Mouse (Mus musculus): ENCODE data around the gene Rdh9. TPM values are rescaled to one million over a fixed set of nuclear protein-coding genes. Genes with fewer than 3 reads are reported as not detected.
"Not testable (repeated sequence)": the region's sequence is repeated elsewhere in the genome, so short reads cannot be mapped to it uniquely, and the experiment has no call there.

The Rdh9 gene
- polyA plus RNA-seq, 1 experiment = not detected

DNA sequence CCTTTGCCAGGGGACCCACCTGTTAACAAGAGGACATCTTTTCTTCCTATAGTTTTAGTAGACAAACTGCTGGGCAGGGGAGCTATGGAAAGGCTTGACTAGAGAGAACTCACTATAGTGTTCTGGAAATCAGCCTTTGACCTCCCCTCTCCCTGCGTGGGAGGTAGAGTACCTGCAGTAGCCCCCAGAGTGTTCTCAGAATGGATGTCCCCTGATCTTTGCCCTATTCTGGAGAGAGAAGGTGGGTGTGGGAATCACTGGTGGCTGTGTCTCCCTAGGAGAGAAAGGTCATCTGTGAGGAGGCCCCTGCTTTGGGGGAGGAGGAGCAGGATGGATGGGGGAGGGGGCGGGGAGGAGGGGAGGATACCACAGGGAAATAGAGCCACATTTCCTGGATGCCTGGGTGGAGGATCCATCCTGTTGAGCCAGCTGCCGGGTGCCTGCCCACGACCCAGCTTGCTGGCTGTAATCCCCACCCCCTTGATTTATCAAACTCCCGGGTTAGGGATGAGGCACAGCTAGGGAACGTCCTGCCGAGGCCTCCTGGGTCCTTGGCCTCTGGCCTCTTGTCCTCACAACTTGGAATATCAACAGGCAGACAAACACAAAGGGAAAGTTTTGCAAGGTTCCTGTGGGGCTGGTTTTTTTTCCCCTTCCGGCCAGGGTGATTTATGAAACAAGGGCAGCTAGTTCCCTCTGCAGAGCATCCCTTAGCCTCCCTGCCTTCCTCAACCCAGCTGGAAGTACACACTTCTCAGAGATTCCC lies 27.2 kb upstream of the Rdh9 start:
- H3K27ac ChIP-seq (replicated peaks; ENCODE audit: low read depth, low read length) = peak overlapping the region; percentile 85
- peak overlapping the region; percentile 62 for H3K4me3 ChIP-seq (ENCODE audit: insufficient read depth, low read depth, low read length)
- H3K4me1 ChIP-seq (ENCODE audit: control insufficient read depth, insufficient read depth, insufficient read length, low read length) = peaks cover 24% of the 10 kb centered on the region

- peaks cover 35% of the 10 kb centered on the region for H3K4me1 ChIP-seq (ENCODE audit: control insufficient read depth, insufficient read depth, insufficient read length, low read length)
- peak overlapping the region; percentile 60 for H3K27ac ChIP-seq (replicated peaks; ENCODE audit: low read depth, low read length)
- peak overlapping the region; percentile 62 for H3K4me3 ChIP-seq (ENCODE audit: insufficient read depth, low read depth, low read length)
Measured at GRCm38 (mm10) chr10:127750136-127750777, 25.9 kb upstream of the Rdh9 start.

- Histone ChIP-seq H3K27ac (replicated peaks; ENCODE audit: low read depth, low read length) (peak within 1 kb of the TSS; percentile 60), H3K4me3 (ENCODE audit: insufficient read depth, low read depth, low read length) (peak within 1 kb of the TSS; percentile 62), H3K4me1 (ENCODE audit: control insufficient read depth, insufficient read depth, insufficient read length, low read length) (peaks cover 28% of the 10 kb centered on the region)
Measured at GRCm38 (mm10) chr10:127751548-127751947, 24.6 kb upstream of the Rdh9 start, which contains the start of gene Gpr182. Gene Gpr182 (minus strand): TSS chr10:127751732.

- no peak overlapping the region for H3K4me3 ChIP-seq (ENCODE audit: insufficient read depth, low read depth, low read length)
- peak overlapping the region; percentile 93 for H3K27ac ChIP-seq (replicated peaks; ENCODE audit: low read depth, low read length)
- H3K4me1 ChIP-seq (ENCODE audit: control insufficient read depth, insufficient read depth, insufficient read length, low read length) = peaks cover 22% of the 10 kb centered on the region
Measured at GRCm38 (mm10) chr10:127754566-127755166, 21.5 kb upstream of the Rdh9 start.

GRCm38 (mm10) chr10:127755246-127755645 lies 20.9 kb upstream of the Rdh9 start:
- H3K27ac ChIP-seq (replicated peaks; ENCODE audit: low read depth, low read length) = peak overlapping the region; percentile 93
- no peak overlapping the region for H3K4me3 ChIP-seq (ENCODE audit: insufficient read depth, low read depth, low read length)
- peaks cover 19% of the 10 kb centered on the region for H3K4me1 ChIP-seq (ENCODE audit: control insufficient read depth, insufficient read depth, insufficient read length, low read length)

DNA sequence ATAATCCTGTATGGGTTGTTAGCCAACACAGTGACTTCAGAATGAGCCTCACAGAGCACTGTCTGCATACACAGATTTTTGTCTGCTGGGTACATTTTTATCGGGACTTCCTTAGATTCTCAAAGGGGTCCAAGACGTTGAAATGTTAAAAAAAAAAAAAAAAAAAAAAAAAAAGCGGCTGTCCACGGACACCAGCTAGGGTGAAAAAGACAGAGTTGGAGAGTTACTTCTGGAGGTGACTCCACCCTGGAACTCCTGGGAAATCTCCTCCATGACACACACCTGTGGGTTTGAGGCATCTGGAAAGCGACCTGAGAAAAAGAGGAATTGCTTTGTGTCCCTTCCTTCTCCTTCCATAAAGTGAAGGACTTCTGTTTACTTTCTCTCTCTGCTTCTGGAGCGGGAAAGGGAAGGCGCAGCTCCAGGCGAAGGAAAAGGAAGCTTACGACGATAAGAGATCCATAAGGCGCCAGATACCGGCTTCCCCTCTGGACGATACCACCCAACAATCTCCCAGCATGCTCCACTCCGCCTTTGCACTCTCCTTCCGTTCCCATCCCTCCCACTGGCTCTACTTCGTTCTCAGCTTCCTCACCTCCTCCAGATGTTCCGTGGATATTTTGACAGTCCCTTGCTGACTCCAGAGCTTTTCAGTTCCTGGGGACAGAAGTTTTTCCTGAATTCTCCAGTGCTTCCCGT lies 20.3 kb upstream of the Rdh9 start:
- H3K4me3 ChIP-seq (ENCODE audit: insufficient read depth, low read depth, low read length) = peak overlapping the region; percentile 52
- peaks cover 17% of the 10 kb centered on the region for H3K4me1 ChIP-seq (ENCODE audit: control insufficient read depth, insufficient read depth, insufficient read length, low read length)
- H3K27ac ChIP-seq (replicated peaks; ENCODE audit: low read depth, low read length) = peak overlapping the region; percentile 93

DNA sequence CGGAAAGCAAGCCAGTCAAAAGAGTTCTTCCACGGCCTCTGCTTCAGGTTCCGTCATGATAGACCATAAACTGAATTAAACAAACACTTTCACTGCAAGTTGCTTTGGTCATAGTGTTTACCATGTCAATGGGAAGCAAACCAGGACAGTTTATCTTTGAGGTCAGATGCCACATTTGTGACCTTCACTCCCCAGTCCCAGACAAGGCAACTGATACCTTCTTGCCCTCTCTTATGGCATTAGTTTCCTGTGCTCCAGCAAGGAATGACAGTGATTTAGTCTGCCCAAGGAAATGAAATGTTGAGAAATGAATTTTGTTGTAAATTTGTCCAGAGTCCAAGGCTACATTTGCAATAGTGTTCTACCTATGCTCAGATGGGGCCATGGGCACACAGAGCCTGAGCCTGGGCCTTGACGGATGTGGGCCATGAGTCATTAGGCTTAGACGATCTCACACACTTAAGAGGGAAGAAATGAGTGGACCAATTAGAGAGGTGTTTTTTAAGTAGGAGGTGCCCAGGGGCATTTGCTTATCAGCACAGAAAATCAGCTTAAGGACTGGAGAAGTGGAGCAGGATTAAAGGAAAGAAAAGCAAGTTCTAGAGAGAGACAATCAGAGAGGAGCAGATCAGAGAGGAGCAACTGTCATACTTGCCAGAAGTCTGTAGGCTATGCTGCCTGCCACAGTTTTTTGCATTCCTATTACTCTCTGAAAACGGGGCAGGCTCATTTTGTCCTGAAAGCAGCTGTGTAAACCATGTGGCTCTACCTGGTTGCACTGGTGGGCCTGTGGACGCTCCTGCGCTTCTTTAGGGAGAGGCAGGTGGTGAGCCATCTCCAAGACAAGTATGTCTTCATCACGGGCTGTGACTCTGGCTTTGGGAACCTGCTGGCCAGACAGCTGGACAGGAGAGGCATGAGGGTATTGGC lies 16.7 kb upstream of the Rdh9 start, which contains the start of the genes Rdh1 and Rdh16f1:
Gene Rdh1, plus strand, starts transcription at position 541 of the 930 bp plus-strand sequence.
Gene Rdh16f1, plus strand, starts transcription at position 607 of the 930 bp plus-strand sequence.
- H3K27ac ChIP-seq (replicated peaks; ENCODE audit: low read depth, low read length) = no peak within 1 kb of the TSS

GRCm38 (mm10) chr10:127762926-127763325 lies 13.3 kb upstream of the Rdh9 start:
- H3K27ac ChIP-seq (replicated peaks; ENCODE audit: low read depth, low read length); H3K4me1 ChIP-seq (ENCODE audit: control insufficient read depth, insufficient read depth, insufficient read length, low read length); H3K4me3 ChIP-seq (ENCODE audit: insufficient read depth, low read depth, low read length): not testable (repeated sequence)

More for the DNA sequence above, 16.7 kb upstream of the Rdh9 start, which contains the start of the genes Rdh1 and Rdh16f1:
- Histone ChIP-seq H3K4me1 (ENCODE audit: control insufficient read depth, insufficient read depth, insufficient read length, low read length) (peaks cover 7% of the 10 kb centered on the region), H3K4me3 (ENCODE audit: insufficient read depth, low read depth, low read length) (no peak within 1 kb of the TSS)

- Histone ChIP-seq H3K27ac (replicated peaks; ENCODE audit: low read depth, low read length) (no peak overlapping the region), H3K4me1 (ENCODE audit: control insufficient read depth, insufficient read depth, insufficient read length, low read length) (no peaks in the 10 kb centered on the region), H3K4me3 (ENCODE audit: insufficient read depth, low read depth, low read length) (no peak overlapping the region)
Measured at GRCm38 (mm10) chr10:127763914-127764680, 12.1 kb upstream of the Rdh9 start.

DNA sequence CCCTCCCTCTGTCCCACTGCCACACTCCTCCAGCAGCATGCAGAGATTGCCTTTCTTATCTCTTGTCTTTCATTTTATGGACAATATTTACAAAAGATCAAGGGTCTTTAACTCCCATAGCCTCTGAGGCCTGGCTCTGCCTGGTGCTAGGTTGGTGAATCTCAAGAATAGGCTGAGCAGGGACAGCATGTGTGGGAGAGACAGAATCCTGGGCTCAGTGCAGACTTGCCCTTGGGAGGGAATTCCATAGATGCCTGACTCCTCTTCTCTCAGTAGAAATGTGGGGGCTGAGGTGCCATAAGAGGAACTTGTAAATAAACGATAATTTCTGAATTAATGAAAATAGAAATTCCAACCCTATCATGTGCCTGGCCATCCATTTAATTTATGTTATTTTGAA lies 9.6 kb upstream of the Rdh9 start:
- H3K27ac ChIP-seq (replicated peaks; ENCODE audit: low read depth, low read length) = no peak overlapping the region
- H3K4me1 ChIP-seq (ENCODE audit: control insufficient read depth, insufficient read depth, insufficient read length, low read length) = no peaks in the 10 kb centered on the region
- H3K4me3 ChIP-seq (ENCODE audit: insufficient read depth, low read depth, low read length) = no peak overlapping the region

- H3K4me3 ChIP-seq (ENCODE audit: insufficient read depth, low read depth, low read length); H3K4me1 ChIP-seq (ENCODE audit: control insufficient read depth, insufficient read depth, insufficient read length, low read length); H3K27ac ChIP-seq (replicated peaks; ENCODE audit: low read depth, low read length): not testable (repeated sequence)
Measured at GRCm38 (mm10) chr10:127782321-127782720, 6.1 kb downstream of the Rdh9 start.

GRCm38 (mm10) chr10:127785411-127785810 lies 9.2 kb downstream of the Rdh9 start:
- H3K4me3 ChIP-seq (ENCODE audit: insufficient read depth, low read depth, low read length); H3K27ac ChIP-seq (replicated peaks; ENCODE audit: low read depth, low read length); H3K4me1 ChIP-seq (ENCODE audit: control insufficient read depth, insufficient read depth, insufficient read length, low read length): not testable (repeated sequence)

- H3K27ac ChIP-seq (replicated peaks; ENCODE audit: low read depth, low read length) = no peak overlapping the region
- no peak overlapping the region for H3K4me3 ChIP-seq (ENCODE audit: insufficient read depth, low read depth, low read length)
- H3K4me1 ChIP-seq (ENCODE audit: control insufficient read depth, insufficient read depth, insufficient read length, low read length) = no peaks in the 10 kb centered on the region
Measured at GRCm38 (mm10) chr10:127799295-127799694, 23.1 kb downstream of the Rdh9 start.

Measured in brown adipose tissue, adult 24 weeks (tissue).